Mouse (Mus musculus): ENCODE data around the gene Klk12. TPM values are rescaled to one million over a fixed set of nuclear protein-coding genes. Genes with fewer than 3 reads are reported as not detected.

Klk12 gene
- total RNA-seq (2014; rRNA removed) (not detected in 2 replicates), polyA plus RNA-seq (2015; fragmentation: Nextera tagmentation; extraction: Ambion mirVana) (not detected in 2 replicates)

DNA sequence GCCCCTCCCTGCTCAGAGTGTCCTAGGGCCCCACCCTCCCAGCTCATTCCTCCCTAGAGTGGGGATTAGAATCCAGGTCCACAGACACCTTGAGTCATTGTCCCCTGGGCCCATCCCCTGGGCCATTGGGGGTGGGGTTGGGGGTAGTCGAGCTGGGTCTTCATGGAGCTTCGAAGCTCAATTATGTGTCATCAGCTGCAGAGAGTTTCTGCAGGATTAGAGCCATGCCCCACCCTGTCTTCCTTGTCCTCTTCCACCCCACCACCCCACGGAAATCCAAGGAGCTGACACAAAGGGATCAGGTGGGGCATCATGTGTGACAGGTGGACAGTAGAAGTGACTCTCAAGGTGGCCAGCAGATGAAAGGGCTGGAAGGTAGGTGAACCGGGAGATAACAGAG is at the start of gene Klk12:
Gene Klk12, plus strand, starts transcription at position 301 of the 400 bp plus-strand sequence.
- no peak for DNase-seq (ENCODE audit: low spot score)
- Histone ChIP-seq H3K27me3 (ENCODE audit: insufficient read depth, low read length) (no peaks in the 10 kb centered on the region), H3K4me2 (ENCODE audit: low read depth, low read length) (no peak within 1 kb of the TSS), H3K4me3 (ENCODE audit: low read length) (no peak within 1 kb of the TSS), H3K27ac (no peak within 1 kb of the TSS), H3K9ac (replicated peaks; ENCODE audit: low read length) (no peak within 1 kb of the TSS), H3K4me1 (ENCODE audit: insufficient read depth, low read length) (no peaks in the 10 kb centered on the region), H3K9me3 (ENCODE audit: low read length) (no peaks in the 10 kb centered on the region), H3K36me3 (ENCODE audit: insufficient read depth, low read length) (no peaks in the 10 kb centered on the region)
- ATAC-seq: no peak
- 83% methylated on average over 4 of the region's 4 CpGs for WGBS
- TF ChIP-seq CTCF (IDR thresholded peaks at IDR 0.05; ENCODE audit: low read depth): no peak

DNA sequence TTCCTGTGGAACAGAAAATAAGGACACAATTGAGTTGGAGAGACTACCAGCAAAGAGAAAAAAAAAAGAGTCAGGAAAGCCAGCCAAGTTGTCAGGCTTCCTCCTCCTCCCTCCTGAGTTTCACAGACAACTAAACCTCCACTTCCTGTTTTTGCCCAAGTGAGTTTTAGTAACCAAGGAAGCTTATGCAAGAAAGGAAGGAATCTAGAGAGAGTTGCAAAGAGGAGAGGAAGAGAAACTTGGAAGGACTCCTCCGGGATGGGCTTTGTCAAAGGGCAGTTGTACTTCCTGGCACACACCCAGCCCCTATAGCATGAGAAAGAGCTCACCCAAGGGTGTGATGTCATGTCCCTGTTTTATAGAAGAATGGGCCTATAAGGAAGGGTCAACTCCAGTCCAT is 20.9 kb upstream of the Klk12 start:
- no peak for TF ChIP-seq CTCF (IDR thresholded peaks at IDR 0.05; ENCODE audit: low read depth)
- DNase-seq (ENCODE audit: low spot score) (peak; percentile 17), ATAC-seq (no peak)
- no peak overlapping the region for H3K9ac ChIP-seq (replicated peaks; ENCODE audit: low read length)
- H3K4me1 ChIP-seq (ENCODE audit: insufficient read depth, low read length): no peaks in the 10 kb centered on the region
- no peak overlapping the region for H3K4me3 ChIP-seq (ENCODE audit: low read length)
- H3K27ac ChIP-seq: no peak overlapping the region
- no peaks in the 10 kb centered on the region for H3K36me3 ChIP-seq (ENCODE audit: insufficient read depth, low read length)
- WGBS: 37% methylated on average over 1 of the region's 1 CpGs
- no peak overlapping the region for H3K4me2 ChIP-seq (ENCODE audit: low read depth, low read length)
- no peaks in the 10 kb centered on the region for H3K27me3 ChIP-seq (ENCODE audit: insufficient read depth, low read length)
- H3K9me3 ChIP-seq (ENCODE audit: low read length): no peaks in the 10 kb centered on the region

DNA sequence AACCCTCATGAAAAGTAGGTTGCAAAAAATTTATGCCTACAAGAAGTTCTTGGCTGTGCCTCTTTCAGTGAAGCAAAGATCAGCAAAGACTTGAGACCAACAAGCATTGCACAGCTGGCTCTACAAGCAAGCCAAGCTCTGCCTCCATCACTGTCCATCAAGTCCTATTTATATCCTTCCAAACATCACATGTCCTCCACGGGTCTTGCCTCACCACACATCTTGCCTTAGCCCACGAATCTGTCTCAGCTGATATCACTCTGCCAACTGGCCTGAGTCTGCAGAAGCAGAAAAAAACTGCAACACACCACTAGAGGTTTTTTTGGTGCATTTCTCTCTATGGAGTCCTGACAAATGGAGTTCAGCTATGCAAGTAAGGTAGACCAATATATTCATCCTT is 15.9 kb upstream of the Klk12 start:
- Histone ChIP-seq H3K27me3 (ENCODE audit: insufficient read depth, low read length) (no peaks in the 10 kb centered on the region), H3K9ac (replicated peaks; ENCODE audit: low read length) (no peak overlapping the region), H3K36me3 (ENCODE audit: insufficient read depth, low read length) (no peaks in the 10 kb centered on the region), H3K9me3 (ENCODE audit: low read length) (no peaks in the 10 kb centered on the region), H3K4me3 (ENCODE audit: low read length) (no peak overlapping the region), H3K4me2 (ENCODE audit: low read depth, low read length) (no peak overlapping the region), H3K27ac (no peak overlapping the region), H3K4me1 (ENCODE audit: insufficient read depth, low read length) (no peaks in the 10 kb centered on the region)
- 69% methylated on average over 2 of the region's 2 CpGs for WGBS
- DNase-seq (ENCODE audit: low spot score) (no peak), ATAC-seq (no peak)
- no peak for TF ChIP-seq CTCF (IDR thresholded peaks at IDR 0.05; ENCODE audit: low read depth)

DNA sequence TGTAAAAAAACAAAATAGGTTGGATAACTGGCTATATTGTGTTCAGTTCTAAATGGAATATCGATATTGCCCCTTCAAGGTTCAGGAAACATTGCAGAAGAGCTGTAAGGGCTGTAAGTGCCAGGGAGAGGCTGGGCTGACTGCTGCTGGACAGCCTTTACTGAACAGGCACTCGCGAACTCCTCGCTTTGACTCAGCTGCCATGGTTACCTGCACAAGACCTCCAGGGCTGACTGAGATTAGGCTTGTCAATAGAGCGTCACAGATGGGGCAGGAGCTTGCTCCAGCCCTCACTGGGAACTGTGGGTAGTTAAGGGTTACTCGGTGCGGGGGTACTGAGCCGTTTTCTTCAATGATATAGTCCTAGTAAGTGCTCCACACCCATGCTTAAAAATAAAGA is 2.2 kb upstream of the Klk12 start:
- no peak overlapping the region for H3K4me2 ChIP-seq (ENCODE audit: low read depth, low read length)
- no peaks in the 10 kb centered on the region for H3K4me1 ChIP-seq (ENCODE audit: insufficient read depth, low read length)
- H3K27me3 ChIP-seq (ENCODE audit: insufficient read depth, low read length): no peaks in the 10 kb centered on the region
- peak; percentile 11 for DNase-seq (ENCODE audit: low spot score)
- H3K4me3 ChIP-seq (ENCODE audit: low read length): no peak overlapping the region
- 35% methylated on average over 8 of the region's 8 CpGs for WGBS
- H3K36me3 ChIP-seq (ENCODE audit: insufficient read depth, low read length): no peaks in the 10 kb centered on the region
- TF ChIP-seq CTCF (IDR thresholded peaks at IDR 0.05; ENCODE audit: low read depth): no peak
- ATAC-seq: peak; percentile 51; the same call in 1 of the 2 replicates
- no peaks in the 10 kb centered on the region for H3K9me3 ChIP-seq (ENCODE audit: low read length)
- H3K9ac ChIP-seq (replicated peaks; ENCODE audit: low read length): no peak overlapping the region
- H3K27ac ChIP-seq: no peak overlapping the region

DNA sequence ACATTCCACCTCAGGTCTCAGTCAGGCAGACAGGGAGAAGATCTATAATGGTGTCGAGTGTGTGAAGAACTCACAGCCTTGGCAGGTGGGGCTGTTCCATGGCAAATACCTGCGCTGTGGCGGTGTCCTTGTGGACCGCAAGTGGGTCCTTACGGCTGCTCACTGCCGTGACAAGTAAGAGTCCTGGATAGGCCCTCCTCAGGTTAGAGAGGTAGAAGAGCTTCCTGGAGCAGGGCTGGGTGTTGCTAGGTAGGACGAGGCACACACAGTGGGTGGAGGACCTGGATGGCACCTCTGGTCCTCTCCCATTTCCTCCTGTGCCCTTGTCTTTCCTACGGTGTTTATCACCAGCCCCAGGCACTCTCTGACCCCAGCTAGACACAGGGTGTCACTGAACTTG is 939 bp downstream of the Klk12 start:
- no peaks in the 10 kb centered on the region for H3K4me1 ChIP-seq (ENCODE audit: insufficient read depth, low read length)
- H3K27ac ChIP-seq: no peak overlapping the region
- no peaks in the 10 kb centered on the region for H3K36me3 ChIP-seq (ENCODE audit: insufficient read depth, low read length)
- no peak overlapping the region for H3K9ac ChIP-seq (replicated peaks; ENCODE audit: low read length)
- 92% methylated on average over 8 of the region's 8 CpGs for WGBS
- ATAC-seq (no peak), DNase-seq (ENCODE audit: low spot score) (no peak)
- H3K4me3 ChIP-seq (ENCODE audit: low read length): no peak overlapping the region
- H3K9me3 ChIP-seq (ENCODE audit: low read length): no peaks in the 10 kb centered on the region
- TF ChIP-seq CTCF (IDR thresholded peaks at IDR 0.05; ENCODE audit: low read depth): no peak
- H3K4me2 ChIP-seq (ENCODE audit: low read depth, low read length): no peak overlapping the region
- H3K27me3 ChIP-seq (ENCODE audit: insufficient read depth, low read length): no peaks in the 10 kb centered on the region

DNA sequence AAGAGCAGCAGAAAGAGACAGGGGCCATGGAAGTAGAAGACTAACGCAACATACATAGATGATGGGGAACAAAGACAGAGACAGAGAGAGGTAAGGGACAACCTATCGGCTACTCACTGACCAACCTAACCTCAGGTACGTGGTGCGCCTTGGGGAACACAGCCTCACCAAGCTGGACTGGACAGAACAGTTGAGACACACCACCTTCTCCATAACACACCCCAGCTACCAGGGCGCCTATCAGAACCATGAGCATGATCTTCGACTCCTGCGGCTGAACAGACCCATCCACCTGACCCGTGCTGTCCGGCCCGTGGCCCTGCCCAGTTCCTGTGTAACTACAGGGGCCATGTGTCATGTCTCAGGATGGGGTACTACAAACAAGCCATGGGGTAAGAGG is 2.0 kb downstream of the Klk12 start:
- Histone ChIP-seq H3K4me2 (ENCODE audit: low read depth, low read length) (no peak overlapping the region), H3K36me3 (ENCODE audit: insufficient read depth, low read length) (no peaks in the 10 kb centered on the region), H3K27ac (no peak overlapping the region), H3K9me3 (ENCODE audit: low read length) (no peaks in the 10 kb centered on the region), H3K4me1 (ENCODE audit: insufficient read depth, low read length) (no peaks in the 10 kb centered on the region), H3K9ac (replicated peaks; ENCODE audit: low read length) (no peak overlapping the region), H3K4me3 (ENCODE audit: low read length) (no peak overlapping the region), H3K27me3 (ENCODE audit: insufficient read depth, low read length) (no peaks in the 10 kb centered on the region)
- ATAC-seq (no peak), DNase-seq (ENCODE audit: low spot score) (no peak)
- TF ChIP-seq CTCF (IDR thresholded peaks at IDR 0.05; ENCODE audit: low read depth): no peak
- 94% methylated on average over 10 of the region's 10 CpGs for WGBS

DNA sequence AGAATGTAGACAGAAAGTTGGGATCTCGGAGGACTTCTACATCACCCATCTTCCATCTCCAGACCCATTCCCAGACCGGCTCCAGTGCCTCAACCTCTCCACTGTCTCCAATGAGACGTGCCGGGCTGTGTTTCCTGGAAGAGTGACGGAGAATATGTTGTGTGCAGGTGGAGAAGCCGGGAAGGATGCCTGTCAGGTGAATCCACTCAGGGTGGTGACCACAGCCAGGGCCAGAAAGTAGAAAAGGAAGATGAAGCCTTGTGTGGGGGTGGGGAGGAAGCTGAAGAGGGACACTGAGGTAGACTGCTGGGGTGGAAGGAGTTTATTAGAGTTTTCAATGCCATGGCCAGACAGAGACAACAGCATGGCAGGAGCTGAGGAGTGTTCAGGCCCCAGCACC is 3.2 kb downstream of the Klk12 start:
- Histone ChIP-seq H3K4me3 (ENCODE audit: low read length) (no peak overlapping the region), H3K9me3 (ENCODE audit: low read length) (no peaks in the 10 kb centered on the region), H3K9ac (replicated peaks; ENCODE audit: low read length) (no peak overlapping the region), H3K27ac (no peak overlapping the region), H3K4me1 (ENCODE audit: insufficient read depth, low read length) (no peaks in the 10 kb centered on the region), H3K27me3 (ENCODE audit: insufficient read depth, low read length) (no peaks in the 10 kb centered on the region), H3K4me2 (ENCODE audit: low read depth, low read length) (no peak overlapping the region), H3K36me3 (ENCODE audit: insufficient read depth, low read length) (no peaks in the 10 kb centered on the region)
- TF ChIP-seq CTCF (IDR thresholded peaks at IDR 0.05; ENCODE audit: low read depth): no peak
- WGBS: 97% methylated on average over 6 of the region's 6 CpGs
- no peak for ATAC-seq
- DNase-seq (ENCODE audit: low spot score): no peak

Data from hindbrain, postnatal 0 days (tissue).